Mouse (Mus musculus): Measurements from ENCODE around the gene Ifna7. TPM values are rescaled to one million over a fixed set of nuclear protein-coding genes. Genes with fewer than 3 reads are reported as not detected.

The Ifna7 gene
- polyA plus RNA-seq, 1 experiment from 2014 or later: not detected

DNA sequence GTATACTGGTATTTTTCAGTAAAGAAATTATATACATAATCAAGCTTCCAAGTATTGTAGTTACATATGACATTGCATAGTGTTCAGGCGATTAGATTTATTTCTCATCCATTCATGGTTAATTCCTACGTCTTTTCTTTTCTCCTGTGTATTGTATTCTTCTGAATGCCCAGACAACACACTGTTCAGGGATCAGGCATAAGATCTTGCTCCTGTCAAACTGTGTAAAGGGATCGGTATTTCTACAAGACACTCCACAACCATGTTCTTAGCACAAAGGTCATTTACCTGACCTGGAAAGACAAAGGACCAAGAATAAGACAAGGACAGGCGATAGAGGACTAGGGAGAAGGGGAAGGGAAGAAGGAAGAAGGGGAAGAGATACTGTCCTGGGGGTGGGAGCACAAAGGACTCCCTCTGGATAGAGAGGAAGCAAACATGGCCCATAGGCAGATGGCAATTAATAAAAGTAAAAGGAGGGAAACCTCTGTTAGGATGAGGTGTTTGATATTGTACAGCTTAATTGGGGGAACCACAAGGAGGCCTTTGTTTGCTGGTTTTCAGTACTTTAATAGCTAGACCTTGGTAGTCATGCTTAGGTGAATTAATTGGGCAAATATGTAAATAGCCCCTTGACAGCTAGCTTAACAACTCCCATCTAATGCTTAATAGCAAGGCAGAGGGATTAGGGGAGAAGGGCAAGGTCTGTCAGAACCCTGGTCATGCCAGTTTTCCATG, 35.2 kb downstream of the Ifna7 start:
- H3K4me3 ChIP-seq: no peak overlapping the region
- H3K27me3 ChIP-seq (ENCODE audit: poor library complexity, severe bottlenecking): no peaks in the 10 kb centered on the region
- peak overlapping the region; percentile 73; the same call in 1 of the 2 replicates for H3K27ac ChIP-seq
- H3K4me1 ChIP-seq: peaks cover 15% of the 10 kb centered on the region
- no peaks in the 10 kb centered on the region for H3K36me3 ChIP-seq (replicated peaks)
- no peaks in the 10 kb centered on the region for H3K9me3 ChIP-seq
- DNase-seq (ENCODE audit: extremely low spot score, low spot score): no peak
- WGBS: 38% methylated on average over 4 of the region's 4 CpGs

DNA sequence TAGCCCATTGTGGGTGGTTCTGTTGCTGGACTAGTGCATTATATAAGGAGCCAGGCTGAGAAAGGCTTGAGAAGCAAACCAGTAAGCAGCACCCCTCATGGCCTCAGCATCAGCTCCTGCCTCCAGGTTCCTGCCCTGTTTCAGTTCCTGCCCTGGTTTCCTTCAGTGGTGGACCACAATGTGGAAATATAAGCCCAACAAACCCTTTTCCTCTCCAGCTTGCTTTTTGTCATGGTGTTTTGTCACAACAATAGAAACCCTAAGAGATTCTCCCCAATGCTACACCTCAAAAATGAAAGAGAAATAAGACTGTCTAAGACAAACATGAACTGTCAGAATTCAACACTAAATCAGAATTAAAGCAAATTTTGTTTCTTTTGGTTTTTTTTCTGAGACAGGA, 43.2 kb downstream of the Ifna7 start:
- peaks cover 15% of the 10 kb centered on the region for H3K4me1 ChIP-seq
- no peaks in the 10 kb centered on the region for H3K36me3 ChIP-seq (replicated peaks)
- H3K27me3 ChIP-seq (ENCODE audit: poor library complexity, severe bottlenecking): peaks cover 23% of the 10 kb centered on the region
- no peaks in the 10 kb centered on the region for H3K9me3 ChIP-seq
- no peak for DNase-seq (ENCODE audit: extremely low spot score, low spot score)
- no peak overlapping the region for H3K4me3 ChIP-seq
- no peak overlapping the region for H3K27ac ChIP-seq

DNA sequence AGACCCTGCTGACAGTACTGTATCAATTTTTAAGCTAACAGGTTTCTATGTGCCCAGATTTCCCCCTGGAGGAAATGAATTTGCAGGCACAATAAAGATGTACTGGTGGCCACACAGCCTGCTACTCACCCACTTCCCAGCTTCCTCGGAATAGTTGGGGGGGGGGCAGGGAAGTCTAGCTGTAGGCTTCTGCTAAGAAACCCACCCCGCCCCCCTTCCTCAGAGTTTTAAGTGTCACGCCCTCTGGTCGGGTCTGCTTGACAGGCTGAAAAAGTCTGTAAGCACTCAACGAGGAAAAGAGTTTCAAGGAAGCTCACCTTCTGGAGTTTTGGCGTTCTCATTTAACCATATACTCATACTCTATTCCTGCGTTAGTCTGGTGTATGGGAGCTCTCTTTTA, 47.3 kb downstream of the Ifna7 start:
- Histone ChIP-seq H3K36me3 (replicated peaks) (no peaks in the 10 kb centered on the region), H3K27me3 (ENCODE audit: poor library complexity, severe bottlenecking) (peaks cover 50% of the 10 kb centered on the region), H3K9me3 (no peaks in the 10 kb centered on the region), H3K27ac (no peak overlapping the region), H3K4me1 (peaks cover 29% of the 10 kb centered on the region), H3K4me3 (no peak overlapping the region)
- WGBS: 4% methylated on average over 7 of the region's 7 CpGs
- DNase-seq (ENCODE audit: extremely low spot score, low spot score): no peak

DNA sequence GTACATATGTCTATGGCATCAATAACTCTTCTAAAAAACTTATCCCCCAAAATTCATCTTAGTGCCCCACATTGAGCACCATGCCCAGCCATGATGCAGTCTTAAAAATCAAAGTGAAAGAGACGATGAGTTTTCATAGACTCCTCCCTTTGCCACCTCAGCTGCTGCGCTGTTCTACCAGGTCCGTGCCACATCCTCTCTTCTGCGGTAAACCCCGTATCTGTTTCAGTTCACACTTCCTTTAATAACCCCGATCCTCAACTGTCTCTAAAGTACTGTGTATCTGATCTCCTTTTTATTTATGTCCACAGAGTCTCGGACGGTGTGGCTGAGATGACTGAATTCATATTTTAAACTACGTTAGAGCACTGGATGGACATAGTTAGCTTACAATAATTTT, 48.6 kb downstream of the Ifna7 start:
- Histone ChIP-seq H3K27me3 (ENCODE audit: poor library complexity, severe bottlenecking) (peaks cover 57% of the 10 kb centered on the region), H3K4me3 (no peak overlapping the region), H3K36me3 (replicated peaks) (no peaks in the 10 kb centered on the region), H3K27ac (no peak overlapping the region), H3K9me3 (no peaks in the 10 kb centered on the region), H3K4me1 (peaks cover 33% of the 10 kb centered on the region)
- WGBS: 69% methylated on average over 9 of the region's 9 CpGs
- DNase-seq (ENCODE audit: extremely low spot score, low spot score): no peak

DNA sequence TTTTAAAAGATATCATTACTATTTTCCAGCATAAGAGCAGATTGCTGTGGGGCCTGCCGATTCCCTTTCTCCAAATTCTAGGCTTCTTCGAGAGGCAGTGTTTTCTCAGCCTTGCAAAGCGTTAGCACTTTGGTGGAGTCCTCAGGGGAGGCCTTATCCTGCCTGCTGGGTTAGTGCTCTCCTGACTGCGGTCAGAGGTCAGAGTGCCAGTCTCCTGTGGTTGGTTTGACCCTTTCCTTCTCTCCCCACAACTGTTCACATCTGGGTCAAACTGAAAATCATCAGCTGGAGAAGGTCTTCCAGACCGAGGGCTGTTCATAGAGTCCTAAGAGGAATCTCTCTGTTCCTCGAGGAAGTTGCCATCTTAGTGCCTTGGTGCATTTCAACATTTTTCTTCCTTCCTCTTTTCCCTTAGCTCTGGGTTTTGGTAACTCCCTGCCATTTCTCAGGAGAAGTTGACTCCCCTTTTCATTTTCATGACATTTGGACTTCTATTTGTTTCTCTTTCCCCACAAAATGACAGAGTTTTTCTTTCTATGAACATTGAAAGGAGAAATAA, 49.1 kb downstream of the Ifna7 start:
- Histone ChIP-seq H3K27ac (no peak overlapping the region), H3K27me3 (ENCODE audit: poor library complexity, severe bottlenecking) (peaks cover 57% of the 10 kb centered on the region), H3K9me3 (no peaks in the 10 kb centered on the region), H3K4me1 (peaks cover 33% of the 10 kb centered on the region), H3K36me3 (replicated peaks) (no peaks in the 10 kb centered on the region), H3K4me3 (no peak overlapping the region)
- DNase-seq (ENCODE audit: extremely low spot score, low spot score): no peak
- WGBS: 61% methylated on average over 6 of the region's 6 CpGs

Other genes starting within 250 kb of the Ifna7 start
- not detected in 2 replicates for gene Ifna14, start 244.4 kb upstream of the Ifna7 start, polyA plus RNA-seq (2016; fragmentation: Nextera tagmentation; extraction: Ambion mirVana)
- gene Ifna9, start 223.8 kb upstream of the Ifna7 start, polyA plus RNA-seq (2016; fragmentation: Nextera tagmentation; extraction: Ambion mirVana): not detected in 2 replicates
- not detected in 2 replicates for gene Ifna12, start 212.9 kb upstream of the Ifna7 start, polyA plus RNA-seq (2016; fragmentation: Nextera tagmentation; extraction: Ambion mirVana)
- gene C87499, start 181.8 kb upstream of the Ifna7 start, polyA plus RNA-seq (2016; fragmentation: Nextera tagmentation; extraction: Ambion mirVana): not detected in 2 replicates
- not detected in 2 replicates for gene Ifna13, start 171.8 kb upstream of the Ifna7 start, polyA plus RNA-seq (2016; fragmentation: Nextera tagmentation; extraction: Ambion mirVana)
- gene Ifna16, start 139.3 kb upstream of the Ifna7 start, polyA plus RNA-seq (2016; fragmentation: Nextera tagmentation; extraction: Ambion mirVana): not detected in 2 replicates
- not detected in 2 replicates for gene Ifna2, start 132.3 kb upstream of the Ifna7 start, polyA plus RNA-seq (2016; fragmentation: Nextera tagmentation; extraction: Ambion mirVana)
- gene Ifnab, start 124.9 kb upstream of the Ifna7 start, polyA plus RNA-seq (2016; fragmentation: Nextera tagmentation; extraction: Ambion mirVana): not detected in 2 replicates
- gene Gm26566, start 94.4 kb upstream of the Ifna7 start, polyA plus RNA-seq (2016; fragmentation: Nextera tagmentation; extraction: Ambion mirVana): 0.84 and 1.1 TPM in 2 replicates
- gene Klhl9, start 93.8 kb upstream of the Ifna7 start, polyA plus RNA-seq (2016; fragmentation: Nextera tagmentation; extraction: Ambion mirVana): 98.4 and 103 TPM in 2 replicates
- not detected in 2 replicates for gene Gm13271, start 61.4 kb upstream of the Ifna7 start, polyA plus RNA-seq (2016; fragmentation: Nextera tagmentation; extraction: Ambion mirVana)
- 0.35 and 0.49 TPM in 2 replicates for gene Gm13283, start 56.1 kb upstream of the Ifna7 start, polyA plus RNA-seq (2016; fragmentation: Nextera tagmentation; extraction: Ambion mirVana)
- 0.76 TPM in 1 of 2 replicates, not detected in the other for gene Gm13290, start 42.4 kb upstream of the Ifna7 start, polyA plus RNA-seq (2016; fragmentation: Nextera tagmentation; extraction: Ambion mirVana)
- gene Gm13289, start 39.3 kb upstream of the Ifna7 start, polyA plus RNA-seq (2016; fragmentation: Nextera tagmentation; extraction: Ambion mirVana): not detected in 2 replicates
- not detected in 2 replicates for gene Gm13272, start 36.4 kb upstream of the Ifna7 start, polyA plus RNA-seq (2016; fragmentation: Nextera tagmentation; extraction: Ambion mirVana)
- not detected in 2 replicates for gene Ifnz, start 34.1 kb upstream of the Ifna7 start, polyA plus RNA-seq (2016; fragmentation: Nextera tagmentation; extraction: Ambion mirVana)
- gene Gm13276, start 30.5 kb upstream of the Ifna7 start, polyA plus RNA-seq (2016; fragmentation: Nextera tagmentation; extraction: Ambion mirVana): not detected in 2 replicates
- not detected in 2 replicates for gene Gm13277, start 27.6 kb upstream of the Ifna7 start, polyA plus RNA-seq (2016; fragmentation: Nextera tagmentation; extraction: Ambion mirVana)
- gene Gm13278, start 24.7 kb upstream of the Ifna7 start, polyA plus RNA-seq (2016; fragmentation: Nextera tagmentation; extraction: Ambion mirVana): not detected in 2 replicates
- not detected in 2 replicates for gene Gm13275, start 21.7 kb upstream of the Ifna7 start, polyA plus RNA-seq (2016; fragmentation: Nextera tagmentation; extraction: Ambion mirVana)
- not detected in 2 replicates for gene Gm13279, start 18.8 kb upstream of the Ifna7 start, polyA plus RNA-seq (2016; fragmentation: Nextera tagmentation; extraction: Ambion mirVana)
- 0.85 TPM in 1 of 2 replicates, not detected in the other for gene Gm13285, start 16.6 kb upstream of the Ifna7 start, polyA plus RNA-seq (2016; fragmentation: Nextera tagmentation; extraction: Ambion mirVana)
- not detected in 2 replicates for gene Gm13287, start 13.0 kb upstream of the Ifna7 start, polyA plus RNA-seq (2016; fragmentation: Nextera tagmentation; extraction: Ambion mirVana)
- 0.07 and 0.09 TPM in 2 replicates for gene Gm13288, start 10.7 kb upstream of the Ifna7 start, polyA plus RNA-seq (2016; fragmentation: Nextera tagmentation; extraction: Ambion mirVana)
- not detected in 2 replicates for gene Ifna11, start 3.7 kb downstream of the Ifna7 start, polyA plus RNA-seq (2016; fragmentation: Nextera tagmentation; extraction: Ambion mirVana)
- not detected in 2 replicates for gene Ifna6, start 11.2 kb downstream of the Ifna7 start, polyA plus RNA-seq (2016; fragmentation: Nextera tagmentation; extraction: Ambion mirVana)
- not detected in 2 replicates for gene Ifna5, start 19.3 kb downstream of the Ifna7 start, polyA plus RNA-seq (2016; fragmentation: Nextera tagmentation; extraction: Ambion mirVana)
- not detected in 2 replicates for gene Ifna4, start 25.6 kb downstream of the Ifna7 start, polyA plus RNA-seq (2016; fragmentation: Nextera tagmentation; extraction: Ambion mirVana)
- not detected in 2 replicates for gene Ifna1, start 33.9 kb downstream of the Ifna7 start, polyA plus RNA-seq (2016; fragmentation: Nextera tagmentation; extraction: Ambion mirVana)
- not detected in 2 replicates for gene Ifne, start 64.0 kb downstream of the Ifna7 start, polyA plus RNA-seq (2016; fragmentation: Nextera tagmentation; extraction: Ambion mirVana)